Comparison of ENCODE assay signal across 34 mouse cellular contexts in the genomic region with DNA sequence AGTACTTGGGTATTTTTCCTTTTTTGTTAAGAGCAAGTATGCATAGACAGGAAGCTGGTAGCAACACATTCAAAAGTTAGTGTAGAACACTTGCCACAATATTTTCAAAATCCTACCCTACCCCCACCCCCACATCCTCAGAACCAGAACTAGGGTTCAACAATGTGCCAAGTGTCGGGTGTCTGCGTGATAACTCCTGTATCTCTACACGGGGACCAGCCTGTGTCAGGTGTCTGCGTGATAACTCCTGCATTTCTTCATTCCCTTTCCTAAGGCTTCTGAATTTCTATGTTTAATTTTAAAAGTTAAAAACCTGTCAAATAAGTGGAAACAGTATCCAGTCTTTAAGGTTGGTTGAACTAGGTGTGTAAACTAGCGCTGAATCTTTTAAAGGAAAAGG.
"Had no signal": no experiment of that assay in that cellular context is flagged by ENCODE, and none has a peak within 500 bp of the region (broad histone marks: within the 10 kb centered on the region; RNA-seq: fewer than 3 reads in every experiment).

No protein-coding gene starts in this region.

- H3K4me3 ChIP-seq: heart, embryonic 10.5 days; heart, embryonic 12.5 days; heart, embryonic 13.5 days; heart, embryonic 15.5 days; hindbrain, embryonic 10.5 days; hindbrain, embryonic 12.5 days; hindbrain, embryonic 13.5 days; hindbrain, embryonic 15.5 days; intestine, embryonic 15.5 days; kidney, embryonic 15.5 days; left cerebral cortex, adult 2 months had no signal

- H3K4me1 ChIP-seq: hindbrain, embryonic 10.5 days; hindbrain, embryonic 12.5 days; hindbrain, embryonic 13.5 days; hindbrain, embryonic 15.5 days; intestine, embryonic 15.5 days; kidney, embryonic 15.5 days had no signal

- DNase-seq: heart, postnatal 10 days; heart, postnatal 14 days; heart, postnatal 36 days; heart, postnatal 4 days; kidney, adult 11 months; kidney, adult 18-20 months; kidney, adult 2 months; kidney, adult 8-10 months; kidney, adult 9 months; kidney, postnatal 10 days; kidney, postnatal 14 days; kidney, postnatal 25 days; kidney, postnatal 36 days; kidney, postnatal 4 days; layer of hippocampus, postnatal 36 days had no signal

- H3K9me3 ChIP-seq: heart, embryonic 10.5 days; heart, embryonic 12.5 days; heart, embryonic 13.5 days; heart, embryonic 15.5 days; hindbrain, embryonic 10.5 days; hindbrain, embryonic 12.5 days; hindbrain, embryonic 13.5 days; hindbrain, embryonic 15.5 days; intestine, embryonic 15.5 days; kidney, embryonic 15.5 days had no signal

- H3K4me2 ChIP-seq: heart, embryonic 11.5 days; heart, embryonic 12.5 days; heart, embryonic 13.5 days; heart, embryonic 15.5 days; hindbrain, embryonic 12.5 days; hindbrain, embryonic 13.5 days; hindbrain, embryonic 14.5 days; hindbrain, embryonic 15.5 days; intestine, embryonic 15.5 days; kidney, embryonic 15.5 days had no signal

- ATAC-seq: hindbrain, embryonic 16.5 days; hindbrain, postnatal 0 days; inflammation-experienced regulatory T-cells, adult 6 months; intestine, embryonic 15.5 days; intestine, embryonic 16.5 days; intestine, postnatal 0 days had no signal

- H3K27me3 ChIP-seq: heart, embryonic 12.5 days; heart, embryonic 13.5 days; heart, embryonic 15.5 days; hindbrain, embryonic 12.5 days; hindbrain, embryonic 13.5 days; hindbrain, embryonic 15.5 days; intestine, embryonic 15.5 days; kidney, embryonic 15.5 days had no signal

- H3K27ac ChIP-seq: heart, embryonic 10.5 days; heart, embryonic 15.5 days; hindbrain, embryonic 10.5 days; hindbrain, embryonic 12.5 days; hindbrain, embryonic 13.5 days; hindbrain, embryonic 14.5 days; hindbrain, embryonic 15.5 days; hindbrain, postnatal 0 days; intestine, embryonic 15.5 days; kidney, embryonic 15.5 days; kidney, postnatal 0 days; left cerebral cortex, adult 2 months had no signal

- H3K9ac ChIP-seq: heart, embryonic 12.5 days; heart, embryonic 13.5 days; heart, embryonic 15.5 days; hindbrain, embryonic 12.5 days; hindbrain, embryonic 13.5 days; hindbrain, embryonic 14.5 days; hindbrain, embryonic 15.5 days; intestine, embryonic 15.5 days; kidney, embryonic 15.5 days had no signal

- H3K36me3 ChIP-seq: heart, embryonic 15.5 days; hindbrain, embryonic 15.5 days; intestine, embryonic 15.5 days had no signal
